Mouse (Mus musculus) urinary bladder, postnatal 10 days (tissue): ENCODE results near the gene Hspb8.
"Not testable (repeated sequence)": the region's sequence is repeated elsewhere in the genome, so short reads cannot be mapped to it uniquely, and the experiment has no call there.

ENCODE experiments used
- DNase-seq: peaks from one replicate; pipeline ENCODE4 v3.0.0; 2022; ENCODE audit warnings: low spot score

Gene Hspb8

DNA sequence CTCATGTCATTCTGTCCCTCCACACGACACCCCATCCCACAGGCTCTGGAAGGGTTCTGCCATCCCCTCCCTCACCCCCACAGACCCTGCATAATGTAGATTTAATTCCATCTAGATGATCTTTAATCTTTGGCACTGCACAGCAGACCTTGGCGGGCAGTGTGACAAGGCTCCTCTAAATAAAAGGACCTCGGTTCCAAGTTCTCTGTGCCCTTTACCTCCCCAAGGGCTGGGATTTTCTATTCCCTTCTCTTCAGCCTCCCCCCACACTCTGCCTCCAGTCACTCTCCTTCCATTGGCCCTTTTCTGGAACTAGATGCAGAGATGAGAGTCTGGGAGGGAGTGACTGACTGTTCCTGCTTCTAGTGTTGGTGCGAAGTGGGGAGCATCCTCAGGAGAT is 33.3 kb downstream of the Hspb8 start:
- DNase-seq: no peak

- DNase-seq: no peak
Measured at GRCm38 (mm10) chr5:116387302-116387935, 35.2 kb downstream of the Hspb8 start.

DNA sequence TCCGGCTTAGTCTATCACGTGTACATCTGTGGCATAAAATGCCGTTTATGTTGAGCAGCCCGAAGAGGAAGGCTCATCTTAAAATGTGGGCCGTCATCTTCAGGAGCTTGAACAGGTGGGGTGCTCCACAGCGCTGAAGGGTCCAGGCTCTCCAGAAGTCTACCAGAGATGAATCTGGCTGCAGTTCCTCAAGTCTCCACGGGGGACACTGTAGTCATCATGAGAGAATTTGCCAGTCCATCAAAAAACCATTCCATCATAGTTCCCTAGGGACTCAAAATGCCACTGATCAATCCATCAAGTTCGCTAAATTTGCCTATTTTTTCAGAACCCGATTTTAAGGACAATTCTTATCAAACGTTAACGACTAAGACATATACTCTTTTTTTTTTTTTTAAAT is 36.6 kb downstream of the Hspb8 start:
- no peak for DNase-seq

- not testable (repeated sequence) for DNase-seq
Measured at GRCm38 (mm10) chr5:116382646-116383045, 40.0 kb downstream of the Hspb8 start.

DNA sequence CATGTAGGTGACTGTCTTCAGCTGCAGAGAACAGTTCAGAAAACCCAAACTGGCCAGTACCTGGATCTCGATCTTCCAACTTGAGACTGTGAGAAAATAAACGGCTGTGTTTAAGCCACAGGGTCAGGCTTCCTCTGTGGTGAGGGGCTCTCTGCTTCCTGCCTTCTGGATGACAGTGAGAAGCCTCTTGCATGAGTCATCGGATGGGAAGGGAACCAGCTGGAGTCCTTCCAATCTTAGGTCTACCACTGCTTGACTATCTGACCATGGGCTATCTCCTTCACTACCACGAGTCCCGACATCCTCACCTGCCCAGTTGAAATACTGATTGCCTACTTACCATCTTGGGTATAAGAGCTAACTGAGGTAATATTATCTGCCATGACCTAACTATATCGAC is 40.9 kb downstream of the Hspb8 start:
- DNase-seq: no peak

DNA sequence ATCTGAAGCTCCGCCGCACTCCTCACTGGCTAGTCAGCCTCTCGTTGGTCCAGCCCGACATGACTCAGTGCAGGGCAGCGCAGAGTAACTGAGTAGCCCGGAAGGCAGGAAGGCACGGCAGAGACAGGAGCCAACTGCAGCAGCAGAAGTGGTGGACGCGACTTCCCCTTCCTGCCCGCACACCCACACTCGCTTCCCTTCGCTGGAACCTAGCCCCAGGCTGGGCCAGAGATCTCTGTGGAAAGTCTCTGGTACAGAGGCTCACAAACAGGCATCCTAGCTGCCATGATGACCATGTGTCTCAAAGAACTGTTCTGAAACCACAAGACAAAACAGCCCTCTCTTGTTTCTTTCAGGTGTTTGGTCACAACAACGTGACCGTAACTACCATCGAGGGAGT is 41.4 kb downstream of the Hspb8 start:
- DNase-seq: no peak

DNA sequence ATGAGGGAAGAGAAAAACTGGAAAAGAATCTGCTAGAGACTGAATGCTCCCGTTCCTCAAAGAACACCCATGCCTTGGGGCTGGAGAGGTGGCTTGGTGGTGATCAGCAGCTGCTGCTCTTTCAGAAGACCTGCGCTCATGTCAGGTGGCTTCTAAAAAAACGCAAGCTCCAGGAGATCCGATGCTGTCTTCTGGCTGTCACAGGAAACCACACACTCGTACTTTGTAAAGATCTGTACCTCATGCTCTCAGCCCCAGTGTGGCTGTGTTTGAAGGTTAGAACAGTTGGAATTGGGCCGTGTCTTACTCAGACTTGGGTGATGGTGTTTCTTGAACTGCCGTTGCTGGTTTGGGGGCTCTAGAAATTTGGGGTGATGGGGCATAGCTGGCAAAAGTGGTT is 42.3 kb downstream of the Hspb8 start:
- DNase-seq: no peak

GRCm38 (mm10) chr5:116378872-116379271 is 43.8 kb downstream of the Hspb8 start:
- no peak for DNase-seq

DNA sequence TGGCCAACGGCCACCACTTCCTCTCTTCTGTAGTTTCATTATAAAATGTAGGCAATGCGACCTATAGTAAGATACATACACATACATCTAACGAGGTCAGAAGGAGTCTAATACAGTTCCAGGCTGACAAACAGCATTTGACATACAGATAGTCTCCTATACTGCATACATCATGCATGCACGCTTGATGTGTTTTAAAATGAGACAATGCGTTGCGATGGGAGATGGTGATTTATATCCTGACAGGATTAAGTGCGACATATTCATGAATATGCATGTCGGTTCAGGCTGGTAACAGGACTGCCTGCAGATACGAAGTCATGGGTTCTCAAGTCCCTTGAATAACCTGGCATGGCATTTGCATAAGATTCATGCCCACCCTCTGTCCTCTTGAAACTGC is 54.7 kb downstream of the Hspb8 start:
- DNase-seq: no peak

DNA sequence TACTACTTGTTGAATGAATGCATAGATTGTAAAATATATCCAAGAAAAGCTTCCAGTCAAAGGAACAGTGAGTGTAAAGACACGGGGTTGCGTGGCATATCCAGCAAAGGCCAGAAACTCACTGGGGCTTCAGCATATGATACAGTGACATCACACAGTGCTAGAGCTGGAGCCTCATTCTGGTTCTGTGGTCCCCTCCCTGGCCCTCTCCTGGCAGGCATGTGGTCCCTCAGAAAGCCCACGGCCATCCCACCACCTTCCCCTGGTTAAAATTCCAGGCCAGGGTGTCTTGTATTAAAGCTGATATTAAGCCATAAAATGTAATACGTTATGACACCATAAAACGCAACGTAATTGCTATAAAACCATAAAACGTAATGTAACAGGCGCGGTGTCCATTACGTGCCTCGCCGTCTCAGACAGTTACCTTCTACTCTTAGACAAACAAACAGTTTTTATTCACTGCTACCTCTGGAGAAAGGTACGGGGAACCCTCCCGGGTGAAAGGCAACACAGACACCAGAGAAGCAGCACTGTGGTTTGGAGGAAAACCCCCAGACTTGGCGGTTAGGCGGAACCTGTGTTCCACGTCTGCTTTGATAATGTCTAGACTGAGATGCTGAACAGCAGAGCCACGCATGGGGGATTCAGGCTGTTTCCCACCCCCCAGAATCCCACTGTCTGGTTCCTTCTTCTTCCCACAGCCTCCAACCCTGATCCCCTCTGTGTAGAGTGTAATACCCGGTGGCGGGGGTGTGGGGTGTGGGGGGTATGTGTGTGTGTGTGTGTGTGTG is 55.6 kb downstream of the Hspb8 start:
- no peak for DNase-seq

GRCm38 (mm10) chr5:116361342-116361741 is 61.3 kb downstream of the Hspb8 start:
- DNase-seq: no peak

DNA sequence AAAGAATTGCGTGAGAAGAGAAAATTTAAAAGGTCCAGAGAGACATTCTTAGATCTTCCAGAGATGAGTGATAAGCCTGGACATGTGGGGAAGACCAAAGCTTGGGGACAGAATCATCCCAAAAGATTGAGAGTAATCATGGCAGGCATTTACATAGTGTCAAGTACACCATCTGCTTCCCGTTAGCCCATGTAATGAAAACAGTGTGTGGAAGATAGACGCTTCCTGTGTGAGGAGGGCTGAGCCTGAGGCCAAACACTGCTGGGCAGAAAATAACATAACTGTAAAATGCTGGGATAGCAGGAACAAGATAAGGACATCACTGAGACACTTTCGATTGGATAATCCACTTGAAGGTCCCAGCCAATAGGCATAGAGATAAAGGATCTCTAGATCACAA is 61.9 kb downstream of the Hspb8 start:
- no peak for DNase-seq
